Mouse (Mus musculus) lung, adult 2 months (tissue): ENCODE measurements around the gene Paqr3.

ENCODE experiments used
- CTCF ChIP-seq: fragments of 200-500 bp; IDR thresholded peaks from 2 replicates; pipeline ENCODE4 v1.5.1; 2011; ENCODE audit warnings: mild to moderate bottlenecking, low read length, control low read depth; ENCODE audit not compliant: insufficient read depth
- POLR2A ChIP-seq: fragments of 200-500 bp; IDR thresholded peaks from 2 replicates; pipeline ENCODE4 v1.6.1; 2011; ENCODE audit warnings: low read depth, mild to moderate bottlenecking, control low read depth, low read length, borderline replicate concordance; ENCODE audit errors: extremely low read depth

- TF ChIP-seq POLR2A: no peak
- TF ChIP-seq CTCF: no peak
Observed at GRCm38 (mm10) chr5:97054801-97055200, 56.6 kb downstream of the Paqr3 start.
